Mouse (Mus musculus): ENCODE results near the gene Apobec3. TPM values are rescaled to one million over a fixed set of nuclear protein-coding genes. Genes with fewer than 3 reads are reported as not detected.
"Not testable (repeated sequence)": the region's sequence is repeated elsewhere in the genome, so short reads cannot be mapped to it uniquely, and the experiment has no call there.

Gene Apobec3
- polyA plus RNA-seq, 1 experiment from 2014 or later: 5.2 TPM

- Histone ChIP-seq H3K9me3 (no peaks in the 10 kb centered on the region), H3K4me3 (no peak overlapping the region), H3K36me3 (no peaks in the 10 kb centered on the region), H3K9ac (no peak overlapping the region), H3K4me1 (replicated peaks) (peaks cover 17% of the 10 kb centered on the region), H3K27ac (replicated peaks) (peak overlapping the region; percentile 30; the same call in 1 of the 2 replicates), H3K4me2 (no peak overlapping the region), H3K27me3 (no peaks in the 10 kb centered on the region)
- no peak for ATAC-seq (ENCODE audit: low read depth)
- 55% methylated on average over 13 of the region's 13 CpGs for WGBS
Measured at GRCm38 (mm10) chr15:79879319-79879718, 12.1 kb upstream of the Apobec3 start.

DNA sequence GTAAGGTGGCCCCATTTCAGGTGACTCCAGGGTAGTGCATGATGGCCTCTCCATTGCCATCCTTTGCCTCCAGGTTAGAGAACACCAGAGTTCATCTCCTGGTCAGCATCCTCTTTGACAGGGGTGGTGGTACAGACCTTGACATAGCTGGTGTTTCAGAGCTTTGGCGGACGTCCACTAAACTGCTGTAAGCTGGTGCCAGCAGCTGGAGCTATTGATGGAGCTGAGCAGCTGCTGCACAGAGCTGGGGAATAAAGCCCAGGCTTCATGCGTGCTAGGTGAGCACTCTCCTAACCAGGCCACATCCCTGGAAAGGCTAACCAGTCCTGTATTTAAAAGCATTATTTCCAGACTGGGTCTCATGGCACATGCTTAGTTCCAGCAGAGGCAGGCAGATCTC, 11.0 kb upstream of the Apobec3 start:
- Histone ChIP-seq H3K27me3 (no peaks in the 10 kb centered on the region), H3K9ac (no peak overlapping the region), H3K36me3 (no peaks in the 10 kb centered on the region), H3K4me2 (no peak overlapping the region), H3K4me3 (no peak overlapping the region), H3K9me3 (no peaks in the 10 kb centered on the region), H3K4me1 (replicated peaks) (peaks cover 17% of the 10 kb centered on the region), H3K27ac (replicated peaks) (no peak overlapping the region)
- WGBS: 81% methylated on average over 3 of the region's 3 CpGs
- no peak for ATAC-seq (ENCODE audit: low read depth)

- H3K27me3 ChIP-seq: no peaks in the 10 kb centered on the region
- WGBS: 24% methylated on average over 19 of the region's 19 CpGs
- H3K9me3 ChIP-seq: no peaks in the 10 kb centered on the region
Measured at GRCm38 (mm10) chr15:79882623-79883267, 8.7 kb upstream of the Apobec3 start.

DNA sequence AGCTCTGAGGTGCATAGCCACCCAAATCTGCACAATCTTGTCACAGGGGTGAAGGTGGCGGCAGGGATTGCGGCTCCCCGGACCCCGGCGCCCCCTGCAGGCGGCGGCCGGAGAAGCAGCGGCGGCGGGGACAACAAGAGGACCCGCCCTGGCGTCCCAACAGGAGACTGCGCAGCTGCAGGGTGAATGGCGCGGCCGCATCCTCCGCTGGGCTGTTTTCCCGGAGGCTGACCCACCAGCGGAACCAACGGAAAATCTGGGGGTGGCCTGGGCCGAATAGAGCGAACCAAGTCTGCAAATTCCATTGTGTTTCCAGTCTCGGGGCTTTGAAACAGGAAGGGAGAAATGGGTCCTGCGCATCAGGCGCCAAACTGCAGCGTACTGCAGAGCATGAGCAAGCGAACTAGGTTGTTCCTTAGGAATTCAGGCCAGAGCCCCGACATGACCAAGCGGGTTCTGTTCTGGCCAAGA, 8.1 kb upstream of the Apobec3 start:
- peak overlapping the region; percentile 95 for H3K27ac ChIP-seq (replicated peaks)
- peak; percentile 95 for ATAC-seq (ENCODE audit: low read depth)
- H3K9ac ChIP-seq: peak overlapping the region; percentile 80
- no peaks in the 10 kb centered on the region for H3K36me3 ChIP-seq
- H3K4me2 ChIP-seq: peak overlapping the region; percentile 60
- H3K9me3 ChIP-seq: no peaks in the 10 kb centered on the region
- under 1% methylated on average over 30 of the region's 30 CpGs for WGBS
- H3K4me1 ChIP-seq (replicated peaks): peaks cover 17% of the 10 kb centered on the region
- H3K4me3 ChIP-seq: peak overlapping the region; percentile 46
- no peaks in the 10 kb centered on the region for H3K27me3 ChIP-seq

More at GRCm38 (mm10) chr15:79882623-79883267, 8.7 kb upstream of the Apobec3 start:
- Histone ChIP-seq H3K27ac (replicated peaks) (peak overlapping the region; percentile 95), H3K4me3 (peak overlapping the region; percentile 46), H3K4me2 (peak overlapping the region; percentile 60), H3K4me1 (replicated peaks) (peaks cover 17% of the 10 kb centered on the region), H3K36me3 (no peaks in the 10 kb centered on the region), H3K9ac (peak overlapping the region; percentile 80)
- peak; percentile 82 for ATAC-seq (ENCODE audit: low read depth)

- Histone ChIP-seq H3K36me3 (no peaks in the 10 kb centered on the region), H3K4me3 (no peak overlapping the region), H3K4me2 (no peak overlapping the region), H3K9me3 (no peaks in the 10 kb centered on the region), H3K9ac (no peak overlapping the region), H3K4me1 (replicated peaks) (peaks cover 7% of the 10 kb centered on the region; the same call in 1 of the 2 replicates), H3K27ac (replicated peaks) (no peak overlapping the region), H3K27me3 (no peaks in the 10 kb centered on the region)
- no peak for ATAC-seq (ENCODE audit: low read depth)
- 80% methylated on average over 5 of the region's 5 CpGs for WGBS
Measured at GRCm38 (mm10) chr15:79884820-79885219, 6.6 kb upstream of the Apobec3 start.

DNA sequence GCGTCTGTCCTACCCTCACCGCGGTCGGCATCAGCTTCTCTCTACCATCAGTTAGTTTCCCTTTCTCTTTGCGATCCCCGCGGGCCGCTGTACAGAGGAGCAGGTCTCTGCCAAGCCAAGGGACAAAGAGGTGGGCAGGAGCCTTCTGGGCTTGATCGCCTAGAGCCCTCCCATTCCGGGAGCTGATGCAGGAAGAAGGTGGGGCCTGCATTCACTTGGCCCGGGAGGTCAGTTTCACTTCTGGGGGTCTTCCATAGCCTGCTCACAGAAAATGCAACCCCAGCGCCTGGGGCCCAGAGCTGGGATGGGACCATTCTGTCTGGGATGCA, 718 bp downstream of the Apobec3 start:
- 1% methylated on average over 12 of the region's 12 CpGs for WGBS
- peak overlapping the region; percentile 52 for H3K4me2 ChIP-seq

DNA sequence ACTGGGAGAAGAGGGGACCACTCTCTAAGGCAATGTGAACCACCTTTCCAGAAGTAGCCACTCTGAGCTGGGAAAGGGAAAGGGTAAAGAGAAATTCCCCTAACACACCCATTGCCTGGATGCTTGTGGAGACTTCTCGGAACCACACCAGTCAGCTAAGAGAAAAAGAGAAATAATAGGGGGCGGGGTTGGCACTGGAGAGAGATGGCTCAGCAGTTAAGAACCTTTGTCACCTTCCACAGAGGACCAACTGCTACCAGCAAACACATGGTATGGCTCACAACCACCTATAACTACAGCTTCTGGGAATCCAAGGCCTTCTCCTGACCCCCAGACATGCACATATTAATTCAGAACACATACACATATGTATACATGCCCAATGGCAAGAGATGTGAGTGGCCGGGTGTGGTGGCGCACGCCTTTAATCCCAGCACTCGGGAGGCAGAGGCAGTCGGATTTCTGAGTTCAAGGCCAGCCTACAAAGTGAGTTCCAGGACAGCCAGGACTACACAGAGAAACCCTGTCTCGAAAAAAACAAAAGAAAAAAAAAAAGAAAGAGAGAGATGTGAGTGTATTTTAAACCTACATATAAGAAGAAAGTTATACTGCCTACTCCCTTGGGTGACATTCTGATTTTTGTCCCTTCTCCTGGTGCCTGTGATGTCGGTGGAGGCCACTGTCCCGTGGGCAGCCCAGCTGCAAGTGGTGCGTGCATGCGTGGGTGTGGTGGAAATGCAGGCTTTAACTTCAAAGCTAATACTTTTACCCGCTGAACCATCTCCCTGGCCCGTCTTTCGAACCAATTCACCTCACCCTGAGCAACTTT, 1.8 kb downstream of the Apobec3 start:
- H3K36me3 ChIP-seq: no peaks in the 10 kb centered on the region
- H3K4me1 ChIP-seq (replicated peaks): peaks cover 12% of the 10 kb centered on the region
- H3K27me3 ChIP-seq: peaks cover 24% of the 10 kb centered on the region
- no peak overlapping the region for H3K27ac ChIP-seq (replicated peaks)
- H3K4me3 ChIP-seq: no peak overlapping the region
- no peak overlapping the region for H3K9ac ChIP-seq
- WGBS: 77% methylated on average over 15 of the region's 15 CpGs
- H3K4me2 ChIP-seq: peak overlapping the region; percentile 52; the same call in 1 of the 2 replicates
- no peak for ATAC-seq (ENCODE audit: low read depth)
- no peaks in the 10 kb centered on the region for H3K9me3 ChIP-seq

More for the DNA sequence above, 718 bp downstream of the Apobec3 start:
- H3K9me3 ChIP-seq: no peaks in the 10 kb centered on the region
- H3K4me1 ChIP-seq (replicated peaks): peaks cover 12% of the 10 kb centered on the region
- H3K4me3 ChIP-seq: peak overlapping the region; percentile 32
- no peaks in the 10 kb centered on the region for H3K36me3 ChIP-seq
- peak overlapping the region; percentile 54 for H3K9ac ChIP-seq
- no peak overlapping the region for H3K27ac ChIP-seq (replicated peaks)
- H3K27me3 ChIP-seq: peaks cover 24% of the 10 kb centered on the region
- ATAC-seq (ENCODE audit: low read depth): peak; percentile 50; the same call in 1 of the 2 replicates

GRCm38 (mm10) chr15:79893824-79894123, 2.3 kb downstream of the Apobec3 start:
- ATAC-seq (ENCODE audit: low read depth): no peak
- Histone ChIP-seq H3K9ac (no peak overlapping the region), H3K36me3 (no peaks in the 10 kb centered on the region), H3K4me2 (no peak overlapping the region), H3K9me3 (no peaks in the 10 kb centered on the region), H3K4me3 (no peak overlapping the region), H3K27ac (replicated peaks) (no peak overlapping the region), H3K27me3 (peaks cover 24% of the 10 kb centered on the region), H3K4me1 (replicated peaks) (peaks cover 12% of the 10 kb centered on the region)
- WGBS: 75% methylated on average over 3 of the region's 3 CpGs

DNA sequence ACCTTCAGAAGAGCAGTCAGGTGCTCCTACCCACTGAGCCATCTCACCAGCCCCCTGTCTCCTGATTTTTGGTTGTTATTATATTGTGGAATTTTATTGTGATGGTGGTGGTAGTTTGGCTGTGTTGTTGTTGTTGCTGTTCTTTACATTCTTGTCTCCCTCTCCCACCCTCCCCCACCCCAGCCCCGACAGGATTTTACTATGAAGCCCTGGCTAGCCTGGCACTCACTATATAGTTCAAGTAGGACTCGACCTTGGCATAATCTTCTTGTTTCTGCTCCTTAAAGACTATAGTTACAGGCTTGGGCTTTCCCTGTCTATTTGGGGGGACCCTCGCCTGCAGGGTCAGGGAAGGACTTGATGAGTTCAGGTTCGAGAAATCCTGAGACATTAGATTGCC, 2.9 kb downstream of the Apobec3 start:
- Histone ChIP-seq H3K4me1 (replicated peaks) (peaks cover 12% of the 10 kb centered on the region), H3K4me2 (no peak overlapping the region), H3K9me3 (no peaks in the 10 kb centered on the region), H3K36me3 (no peaks in the 10 kb centered on the region), H3K27me3 (peaks cover 24% of the 10 kb centered on the region), H3K9ac (no peak overlapping the region), H3K4me3 (no peak overlapping the region), H3K27ac (replicated peaks) (no peak overlapping the region)
- 81% methylated on average over 4 of the region's 4 CpGs for WGBS
- ATAC-seq (ENCODE audit: low read depth): no peak

GRCm38 (mm10) chr15:79895221-79896079, 4.0 kb downstream of the Apobec3 start:
- H3K4me3 ChIP-seq: not testable (repeated sequence)
- WGBS: 89% methylated on average over 10 of the region's 23 CpGs

DNA sequence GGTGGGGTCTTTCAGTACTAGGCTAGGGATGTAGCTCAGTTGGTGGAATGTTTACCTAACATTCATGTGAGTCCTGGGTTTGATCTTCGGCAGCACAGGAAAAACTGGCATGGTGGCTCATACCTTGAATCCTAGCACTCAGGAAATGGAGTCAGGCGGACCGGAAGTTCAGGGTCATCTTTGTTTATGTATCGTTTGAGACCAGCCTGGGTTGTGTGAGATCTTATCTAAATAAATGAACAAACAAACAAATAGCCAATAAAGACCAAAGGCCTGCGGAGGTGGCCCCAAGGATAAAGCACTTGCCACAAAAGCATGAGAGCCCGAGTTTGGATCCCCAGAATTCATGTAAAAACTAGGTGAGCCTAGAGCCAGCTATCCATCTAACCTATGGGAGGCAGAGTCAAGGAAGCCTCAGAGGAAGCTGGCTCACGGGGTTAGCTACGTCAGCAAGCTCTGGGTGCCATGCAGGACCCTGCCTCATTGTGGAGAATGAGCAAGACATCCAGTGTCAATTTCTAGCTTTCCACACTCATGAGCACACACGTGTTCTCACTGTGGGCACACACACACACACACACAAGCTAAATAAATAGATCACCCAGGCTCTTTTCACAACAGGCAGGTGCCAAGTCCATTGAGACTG, 4.7 kb downstream of the Apobec3 start:
- ATAC-seq (ENCODE audit: low read depth): no peak
- 85% methylated on average over 9 of the region's 9 CpGs for WGBS
- Histone ChIP-seq H3K27me3 (peaks cover 12% of the 10 kb centered on the region), H3K4me3 (no peak overlapping the region), H3K36me3 (no peaks in the 10 kb centered on the region), H3K27ac (replicated peaks) (no peak overlapping the region), H3K9me3 (no peaks in the 10 kb centered on the region), H3K4me2 (no peak overlapping the region), H3K4me1 (replicated peaks) (peaks cover 11% of the 10 kb centered on the region), H3K9ac (no peak overlapping the region)

More at GRCm38 (mm10) chr15:79895221-79896079, 4.0 kb downstream of the Apobec3 start:
- H3K9ac ChIP-seq; ATAC-seq (ENCODE audit: low read depth); H3K9me3 ChIP-seq; H3K36me3 ChIP-seq; H3K27ac ChIP-seq (replicated peaks); H3K4me2 ChIP-seq: not testable (repeated sequence)
- H3K4me1 ChIP-seq (replicated peaks): peaks cover 12% of the 10 kb centered on the region
- H3K27me3 ChIP-seq: peaks cover 18% of the 10 kb centered on the region
